Mouse (Mus musculus) layer of hippocampus, postnatal 25 days (tissue): ENCODE measurements around the gene Fzd2. TPM values are rescaled to one million over a fixed set of nuclear protein-coding genes. Genes with fewer than 3 reads are reported as not detected.
"Not testable (repeated sequence)": the region's sequence is repeated elsewhere in the genome, so short reads cannot be mapped to it uniquely, and the experiment has no call there.

ENCODE experiments used
- DNase-seq, 2 experiments: peaks; one replicate each; pipeline ENCODE4 v3.0.0; 2022; ENCODE audit warnings: mixed read lengths in 2 of 2, low spot score in 1 of 2; ENCODE audit errors: extremely low spot score in 1 of 2
- total RNA-seq, 2 experiments: library from RNA; stranded (reverse); gene quantifications; 2 replicates each; pipeline ENCODE4 v1.2.3; 2021

The Fzd2 gene
- 1 to 10 TPM; 6.6 to 9.9 TPM for total RNA-seq

DNA sequence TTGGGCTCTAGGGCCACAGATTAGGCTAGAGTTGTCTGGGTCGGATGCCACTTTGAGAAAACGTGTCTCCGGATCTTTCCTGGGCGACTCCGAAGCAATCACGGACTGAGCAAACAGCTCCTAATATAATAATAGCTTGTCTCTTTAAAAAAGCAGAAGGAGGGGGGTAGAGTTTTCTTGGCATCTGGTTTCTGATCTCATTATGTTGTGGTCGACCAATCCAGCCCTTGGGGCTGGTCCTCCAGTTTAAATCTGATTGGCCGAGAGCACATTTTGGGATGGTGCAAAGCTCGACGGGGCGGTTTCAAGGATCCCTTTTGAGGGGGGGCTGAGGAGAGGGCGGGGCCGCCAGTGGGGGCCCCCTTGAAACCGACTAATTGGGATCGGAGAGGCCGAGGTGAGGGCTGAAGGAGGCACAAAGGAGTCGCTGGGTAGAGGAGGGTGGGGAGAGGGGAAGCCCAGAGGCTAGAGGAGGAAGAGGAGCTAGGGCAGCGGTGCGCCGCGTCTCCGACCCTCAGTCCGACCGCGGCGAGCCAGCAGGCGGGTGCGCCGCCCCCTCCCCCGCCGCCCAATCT, at the start of gene Fzd2:
Gene Fzd2, plus strand, starts transcription at position 387 of the 575 bp plus-strand sequence.
- DNase-seq = peak; percentile 19 to 33

- no peak for DNase-seq
These were observed 48.7 kb upstream of the Fzd2 start for GRCm38 (mm10) chr11:102555400-102556030.

- peak; percentile 84 to 87 for DNase-seq
These were observed 48.0 kb upstream of the Fzd2 start, which contains the start of gene Gpatch8 for GRCm38 (mm10) chr11:102556031-102556715. Gene Gpatch8, minus strand, starts transcription at chr11:102556392.

GRCm38 (mm10) chr11:102556716-102557074, 47.5 kb upstream of the Fzd2 start:
- no peak for DNase-seq

DNA sequence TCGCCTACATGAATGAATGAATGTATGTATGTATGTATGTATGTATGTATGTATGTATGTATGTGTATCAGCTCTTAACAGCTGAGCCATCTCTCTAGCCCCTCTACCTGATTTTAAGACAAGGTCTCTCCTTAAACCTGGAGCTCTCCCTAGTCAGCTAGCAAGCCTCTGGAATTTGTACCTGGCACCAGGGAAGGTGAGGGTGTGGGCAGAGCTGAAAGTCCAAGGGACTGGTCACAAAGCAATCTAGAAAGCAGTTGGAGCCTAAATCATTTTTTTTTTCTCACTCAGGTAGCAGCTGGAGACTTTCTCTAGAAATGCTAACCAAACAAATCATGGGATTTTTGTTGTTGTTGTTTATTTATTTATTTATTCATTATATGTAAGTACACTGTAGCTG, 46.8 kb upstream of the Fzd2 start:
- no peak for DNase-seq

DNA sequence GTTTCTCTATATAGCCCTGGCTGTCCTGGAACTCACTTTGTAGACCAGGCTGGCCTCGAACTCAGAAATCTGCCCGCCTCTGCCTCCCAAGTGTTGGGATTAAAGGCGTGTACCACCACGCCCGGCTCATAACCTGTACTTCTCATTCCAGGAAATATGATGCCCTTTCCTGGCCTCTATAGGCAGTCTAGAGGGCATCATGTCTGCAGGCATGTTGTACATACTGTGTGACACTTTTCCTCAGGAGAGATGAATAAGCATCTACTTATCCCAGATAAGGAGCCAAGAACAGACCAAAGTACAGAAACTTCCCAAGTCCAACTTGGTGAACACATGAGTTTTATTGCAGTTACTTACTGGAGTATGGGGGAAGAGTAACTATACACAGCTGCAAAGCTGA, 45.5 kb upstream of the Fzd2 start:
- no peak for DNase-seq

DNA sequence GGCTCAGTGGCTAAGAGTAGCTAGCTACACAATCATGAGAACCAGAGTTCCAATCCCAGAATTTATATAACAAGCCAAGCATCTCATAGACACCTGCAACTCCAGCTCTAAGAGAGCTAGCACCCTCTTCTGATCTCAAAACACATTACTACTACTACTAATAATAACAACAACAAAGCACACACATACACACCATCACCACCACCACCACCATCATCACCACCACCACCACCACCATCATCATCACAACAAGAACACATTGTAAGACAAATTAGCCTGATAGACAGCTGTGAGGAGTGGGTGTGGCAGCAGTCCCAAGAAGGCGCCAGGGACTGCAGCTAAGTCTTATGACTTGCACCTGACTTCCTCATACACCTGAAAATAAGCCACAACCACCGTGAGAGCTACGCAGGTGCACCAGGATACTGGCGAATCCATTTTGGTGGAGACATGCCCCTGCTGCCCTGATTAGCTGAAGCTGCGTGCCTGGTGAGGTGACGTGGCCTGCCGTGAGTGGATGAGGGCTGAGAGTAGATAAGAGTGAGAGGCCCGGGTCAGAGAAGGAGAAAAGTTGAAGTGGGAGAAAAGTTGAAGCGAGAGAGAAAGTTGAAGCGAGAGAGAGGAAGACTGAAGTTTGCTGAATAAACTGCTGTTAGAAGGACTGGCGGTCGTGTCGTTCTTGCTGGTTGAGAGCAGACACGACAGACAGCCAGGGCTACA, 39.1 kb upstream of the Fzd2 start:
- DNase-seq = not testable (repeated sequence)

GRCm38 (mm10) chr11:102565741-102566140, 38.5 kb upstream of the Fzd2 start:
- no peak for DNase-seq

GRCm38 (mm10) chr11:102566290-102566689, 37.9 kb upstream of the Fzd2 start:
- no peak for DNase-seq

DNA sequence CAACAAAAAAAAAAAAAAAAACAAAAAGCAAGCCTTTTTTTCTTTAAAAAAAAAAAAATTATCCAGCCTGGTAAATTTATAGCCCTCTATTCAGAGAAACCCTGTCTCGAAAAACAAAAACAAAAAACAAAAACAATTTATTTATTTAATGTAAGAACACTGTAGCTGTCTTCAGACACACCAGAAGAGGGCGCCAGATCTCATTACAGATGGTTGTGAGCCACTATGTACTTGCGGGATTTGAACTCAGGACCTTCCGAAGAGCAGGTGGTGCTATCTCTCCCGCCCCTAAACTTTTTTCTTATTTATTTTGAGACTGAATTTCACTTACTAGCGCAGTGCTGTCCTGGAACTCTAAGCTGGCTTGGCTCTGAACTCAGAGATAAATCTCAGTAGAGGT, 37.0 kb upstream of the Fzd2 start:
- no peak for DNase-seq

DNA sequence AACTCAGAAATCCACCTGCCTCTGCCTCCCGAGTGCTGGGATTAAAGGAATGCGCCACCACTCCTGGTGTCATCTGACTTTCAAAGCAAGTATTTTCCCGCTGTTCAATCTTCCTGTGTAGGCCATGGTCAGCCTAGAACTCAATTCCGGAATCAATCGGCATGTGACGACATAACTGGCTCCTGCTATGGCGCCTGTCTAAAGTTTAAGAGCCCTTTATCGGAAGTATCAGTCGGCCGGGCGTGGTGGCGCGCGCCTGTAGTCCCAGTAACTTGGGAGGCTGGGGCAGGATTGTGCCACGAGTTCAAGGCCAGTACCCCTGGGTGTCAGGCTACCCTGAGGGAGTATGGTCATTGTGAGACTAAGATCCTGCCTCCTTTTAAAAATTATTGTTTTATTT, 36.5 kb upstream of the Fzd2 start:
- no peak for DNase-seq

GRCm38 (mm10) chr11:102568191-102568590, 36.0 kb upstream of the Fzd2 start:
- DNase-seq = no peak

GRCm38 (mm10) chr11:102568756-102569377, 35.3 kb upstream of the Fzd2 start:
- DNase-seq = no peak

GRCm38 (mm10) chr11:102572866-102573663, 31.1 kb upstream of the Fzd2 start:
- DNase-seq = peak; percentile 63 to 99

- DNase-seq = no peak
These were observed 29.2 kb upstream of the Fzd2 start for GRCm38 (mm10) chr11:102575034-102575433.

DNA sequence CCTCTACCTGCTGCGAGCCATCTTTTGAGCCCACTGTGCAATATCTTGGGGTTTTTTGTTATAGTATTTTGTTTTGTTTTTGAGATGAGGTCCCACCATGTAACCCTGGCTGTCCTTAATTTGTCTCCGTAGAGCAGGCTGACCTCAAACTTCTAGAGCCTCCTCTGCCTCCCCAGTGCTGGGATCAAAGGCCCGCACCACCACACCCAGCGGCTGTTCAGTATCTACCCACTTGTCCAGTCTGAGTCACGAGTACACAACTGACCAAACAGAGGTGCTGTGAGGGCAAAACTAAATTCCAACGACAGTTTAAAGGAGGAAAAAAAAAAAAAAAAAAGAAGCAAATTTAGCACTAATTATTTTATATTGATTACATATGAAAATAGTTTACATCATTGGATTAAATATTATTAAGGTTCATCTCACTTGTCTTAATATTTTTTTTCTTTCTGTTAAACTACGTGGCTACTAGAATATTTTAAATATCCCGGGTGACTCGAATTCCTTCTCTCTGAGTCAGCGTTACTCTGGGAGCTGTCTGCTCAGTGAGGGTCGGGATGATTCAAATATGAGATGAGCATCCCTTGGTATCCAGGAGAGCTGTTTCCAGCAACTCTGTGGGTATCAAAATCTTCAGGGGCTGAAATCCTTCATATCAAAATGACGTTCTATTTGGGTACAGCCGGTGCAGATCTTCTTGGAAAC, 28.0 kb upstream of the Fzd2 start:
- no peak for DNase-seq

DNA sequence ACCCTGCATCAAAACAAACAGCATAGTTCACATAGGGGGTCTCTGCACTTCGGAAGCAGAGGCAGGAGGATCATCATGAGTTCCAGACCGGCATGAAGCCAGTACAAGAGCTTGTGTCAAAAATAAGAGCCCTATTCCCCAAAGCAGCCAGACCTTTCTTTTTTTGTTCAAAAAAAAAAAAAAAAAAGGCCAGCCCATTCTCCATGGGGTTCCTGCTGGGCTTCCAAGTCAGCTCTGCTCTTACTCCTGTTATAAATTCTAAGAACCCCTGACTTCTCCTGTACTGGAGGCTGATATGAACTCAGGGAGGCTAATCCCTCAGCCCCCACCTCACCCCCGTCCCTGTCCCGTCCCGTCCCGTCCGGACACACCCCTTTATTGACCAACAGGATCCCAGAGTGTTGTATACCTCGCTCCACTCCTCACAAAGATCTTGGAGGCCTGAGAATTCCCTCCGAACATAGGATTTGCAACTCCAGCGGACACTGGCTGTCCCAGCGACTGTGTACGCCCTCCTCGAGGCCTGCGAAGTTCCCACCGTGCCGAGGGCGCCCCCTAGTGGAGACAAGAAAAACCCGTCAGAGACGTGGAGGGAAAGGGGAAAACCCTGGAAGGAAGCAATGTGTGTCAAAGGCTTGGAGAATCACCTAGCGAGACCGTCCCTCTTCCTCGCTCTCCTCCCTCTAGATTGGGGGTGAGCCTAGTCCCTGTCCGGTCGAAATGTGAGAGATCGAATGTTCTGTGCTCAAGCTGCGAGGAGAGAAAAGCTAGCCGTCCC, 25.7 kb upstream of the Fzd2 start:
- DNase-seq = peak; percentile 38 to 86

- no peak for DNase-seq
These were observed 24.8 kb upstream of the Fzd2 start, which contains the start of gene Gm11627 for GRCm38 (mm10) chr11:102579165-102580033. Gene Gm11627, minus strand, starts transcription at chr11:102579461.
